Mouse (Mus musculus): ENCODE measurements at regions not wholly inside any gene's neighbourhood (a gene's known extent, or its start where the extent isn't known, plus 50 kb on each side); places are given as distances from the start of the nearest gene placed in this dataset.

DNA sequence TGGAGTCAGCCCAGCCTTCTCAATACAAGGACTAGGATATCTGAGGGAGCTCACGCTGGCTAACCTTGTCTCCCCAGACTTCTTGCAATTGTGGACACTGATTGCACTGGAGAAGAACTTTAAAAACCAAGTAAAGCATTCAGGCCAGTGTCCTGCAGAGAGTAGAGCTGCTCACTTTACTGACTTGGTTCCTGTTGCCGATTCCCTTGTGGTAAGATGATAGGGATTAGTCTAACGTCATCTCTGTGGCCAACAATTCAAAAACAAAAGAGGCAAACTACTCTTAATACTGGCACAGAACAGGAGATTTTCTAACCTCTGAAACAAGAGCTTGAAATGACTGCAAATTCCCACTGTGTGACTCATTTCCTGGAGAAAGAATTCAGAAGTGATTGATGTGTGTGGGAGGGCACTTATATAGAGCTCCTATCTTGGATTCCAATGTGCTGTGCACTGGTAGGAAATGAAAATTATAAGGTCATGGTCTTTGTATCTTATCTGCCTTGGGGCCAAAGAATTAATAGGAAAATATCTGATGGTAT is 191.6 kb upstream of the Phyhipl start:
- H3K79me2 ChIP-seq (ENCODE audit: control insufficient read depth, insufficient read depth, low read length, poor library complexity), result no peaks in the 10 kb centered on the region
- H3K27ac ChIP-seq (ENCODE audit: control insufficient read depth, low read depth, low read length), result no peak overlapping the region
- H3K36me3 ChIP-seq (ENCODE audit: control insufficient read depth in 1 of 2, insufficient read depth in 2 of 2, low read length in 2 of 2), result no peaks in the 10 kb centered on the region
- H3K9me3 ChIP-seq (replicated peaks; ENCODE audit: insufficient read depth, low read length), result no peaks in the 10 kb centered on the region
- no peaks in the 10 kb centered on the region for H3K27me3 ChIP-seq (ENCODE audit: control insufficient read depth in 1 of 2, insufficient read depth in 2 of 2, low read length in 2 of 2)
- no peak for TF ChIP-seq POLR2AphosphoS5 (IDR thresholded peaks at IDR 0.05; ENCODE audit: borderline replicate concordance, low read depth, low read length)
- no peak for TF ChIP-seq ZMIZ1 (IDR thresholded peaks at IDR 0.05; ENCODE audit: low read depth, low read length)
- no peak for TF ChIP-seq MXI1 (IDR thresholded peaks at IDR 0.05; ENCODE audit: low read depth, low read length)
- TF ChIP-seq MAFK (IDR thresholded peaks at IDR 0.05; ENCODE audit: borderline replicate concordance, low read depth, low read length), result no peak
- TF ChIP-seq ZC3H11A (IDR thresholded peaks at IDR 0.05; ENCODE audit: low read depth, low read length), result no peak
- TF ChIP-seq CHD2 (IDR thresholded peaks at IDR 0.05; ENCODE audit: low read length), result no peak
- TF ChIP-seq MAX (IDR thresholded peaks at IDR 0.05; ENCODE audit: low read length), result no peak
- TF ChIP-seq MEF2A (IDR thresholded peaks at IDR 0.05; ENCODE audit: extremely low read depth, insufficient replicate concordance, low read depth, low read length, poor library complexity, severe bottlenecking), result no peak
- no peak for TF ChIP-seq GATA1 (IDR thresholded peaks at IDR 0.05; ENCODE audit: low read depth, low read length)
- TF ChIP-seq ETS1 (IDR thresholded peaks at IDR 0.05; ENCODE audit: low read depth, low read length), result no peak
- no peak for DNase-seq (ENCODE audit: low read depth, low spot score)
- no peak overlapping the region for H3K4me3 ChIP-seq (ENCODE audit: control insufficient read depth in 1 of 2, insufficient read depth in 1 of 2, low read depth in 2 of 2, low read length in 2 of 2)
- H3K9ac ChIP-seq (ENCODE audit: control insufficient read depth, low read depth, low read length, poor library complexity, severe bottlenecking), result no peak overlapping the region
- H3K4me1 ChIP-seq (ENCODE audit: control insufficient read depth in 1 of 2, insufficient read depth in 2 of 2, low read length in 2 of 2), result no peaks in the 10 kb centered on the region

- Histone ChIP-seq H3K9me3 (replicated peaks; ENCODE audit: insufficient read depth, low read length) (no peaks in the 10 kb centered on the region), H3K4me1 (ENCODE audit: control insufficient read depth in 1 of 2, insufficient read depth in 2 of 2, low read length in 2 of 2) (no peaks in the 10 kb centered on the region), H3K27ac (ENCODE audit: control insufficient read depth, low read depth, low read length) (no peak overlapping the region), H3K4me3 (ENCODE audit: control insufficient read depth in 1 of 2, insufficient read depth in 1 of 2, low read depth in 2 of 2, low read length in 2 of 2) (no peak overlapping the region), H3K36me3 (ENCODE audit: control insufficient read depth in 1 of 2, insufficient read depth in 2 of 2, low read length in 2 of 2) (no peaks in the 10 kb centered on the region), H3K9ac (ENCODE audit: control insufficient read depth, low read depth, low read length, poor library complexity, severe bottlenecking) (no peak overlapping the region), H3K79me2 (ENCODE audit: control insufficient read depth, insufficient read depth, low read length, poor library complexity) (no peaks in the 10 kb centered on the region), H3K27me3 (ENCODE audit: control insufficient read depth in 1 of 2, insufficient read depth in 2 of 2, low read length in 2 of 2) (no peaks in the 10 kb centered on the region)
- DNase-seq (ENCODE audit: low read depth, low spot score), result no peak
- no peak for TF ChIP-seq TAL1 (IDR thresholded peaks at IDR 0.05; ENCODE audit: low read length)
- no peak for TF ChIP-seq MXI1 (IDR thresholded peaks at IDR 0.05; ENCODE audit: low read depth, low read length)
- TF ChIP-seq MAZ (IDR thresholded peaks at IDR 0.05; ENCODE audit: low read depth, low read length), result no peak
- TF ChIP-seq SIN3A (IDR thresholded peaks at IDR 0.05; ENCODE audit: low read length), result no peak
- no peak for TF ChIP-seq TBP (IDR thresholded peaks at IDR 0.05; ENCODE audit: low read depth, low read length)
- no peak for TF ChIP-seq NRF1 (IDR thresholded peaks at IDR 0.05; ENCODE audit: insufficient read depth, low read depth, low read length, poor library complexity, severe bottlenecking)
- no peak for TF ChIP-seq MAFK (IDR thresholded peaks at IDR 0.05; ENCODE audit: borderline replicate concordance, low read depth, low read length)
- no peak for TF ChIP-seq HCFC1 (IDR thresholded peaks at IDR 0.05; ENCODE audit: low read depth, low read length)
- TF ChIP-seq CTCF (IDR thresholded peaks at IDR 0.05 in 2 of 3, conservative IDR thresholded peaks at IDR 0.05 in 1 of 3; ENCODE audit: control insufficient read depth in 1 of 3, insufficient read depth in 1 of 3, low read depth in 2 of 3, low read length in 3 of 3, poor library complexity in 1 of 3, severe bottlenecking in 1 of 3), result no peak
- no peak for TF ChIP-seq CHD1 (IDR thresholded peaks at IDR 0.05; ENCODE audit: low read depth, low read length)
- TF ChIP-seq GABPA (IDR thresholded peaks at IDR 0.05; ENCODE audit: low read depth, low read length), result no peak
- TF ChIP-seq POLR2AphosphoS5 (IDR thresholded peaks at IDR 0.05; ENCODE audit: borderline replicate concordance, low read depth, low read length), result no peak
- TF ChIP-seq SMC3 (IDR thresholded peaks at IDR 0.05; ENCODE audit: low read depth, low read length), result no peak
- TF ChIP-seq CHD2 (IDR thresholded peaks at IDR 0.05; ENCODE audit: low read length), result no peak
- no peak for TF ChIP-seq EP300 (IDR thresholded peaks at IDR 0.05; ENCODE audit: low read depth in 1 of 2, low read length in 2 of 2)
- TF ChIP-seq E2F4 (IDR thresholded peaks at IDR 0.05; ENCODE audit: borderline replicate concordance, low read depth, low read length), result no peak
- TF ChIP-seq ZNF384 (IDR thresholded peaks at IDR 0.05; ENCODE audit: low read depth, low read length), result no peak
Measured at GRCm38 (mm10) chr10:70846281-70847168, 190.8 kb upstream of the Phyhipl start.

Measured in MEL (cell line).